Mouse (Mus musculus) bone marrow macrophage, adult 2 months (primary cell): ENCODE measurements around the gene Dhx35. TPM values are rescaled to one million over a fixed set of nuclear protein-coding genes. Genes with fewer than 3 reads are reported as not detected.

ENCODE experiments used
- H3K27ac ChIP-seq: 2 replicates; pipeline ENCODE4 v1.5.1; 2012; ENCODE audit warnings: low read depth, low read length; ENCODE audit not compliant: insufficient read depth
- H3K4me1 ChIP-seq: 2 replicates; pipeline ENCODE4 v1.6.1; 2012; ENCODE audit warnings: low read length; ENCODE audit not compliant: control insufficient read depth, insufficient read depth
- H3K4me3 ChIP-seq: 2 replicates; pipeline ENCODE4 v1.5.1; 2012; ENCODE audit warnings: mild to moderate bottlenecking, low read length, moderate library complexity; ENCODE audit not compliant: insufficient read depth
- CTCF ChIP-seq: IDR thresholded peaks from 2 replicates; pipeline ENCODE4 v1.5.1; 2012; ENCODE audit warnings: low read depth, mild to moderate bottlenecking, low read length, moderate library complexity
- POLR2A ChIP-seq: IDR thresholded peaks from 2 replicates; pipeline ENCODE4 v1.6.1; 2012; ENCODE audit warnings: mild to moderate bottlenecking, low read depth, low read length, borderline replicate concordance
- polyA plus RNA-seq: library from polyadenylated mRNA; stranded (reverse); fragments of >200 nt; gene quantifications from 2 replicates; pipeline ENCODE4 v1.2.4, GENCODE M21; 2012; ENCODE audit not compliant: missing spikeins, insufficient read depth, insufficient read length

Dhx35 gene
- polyA plus RNA-seq, 1 experiment = 10.4 TPM

DNA sequence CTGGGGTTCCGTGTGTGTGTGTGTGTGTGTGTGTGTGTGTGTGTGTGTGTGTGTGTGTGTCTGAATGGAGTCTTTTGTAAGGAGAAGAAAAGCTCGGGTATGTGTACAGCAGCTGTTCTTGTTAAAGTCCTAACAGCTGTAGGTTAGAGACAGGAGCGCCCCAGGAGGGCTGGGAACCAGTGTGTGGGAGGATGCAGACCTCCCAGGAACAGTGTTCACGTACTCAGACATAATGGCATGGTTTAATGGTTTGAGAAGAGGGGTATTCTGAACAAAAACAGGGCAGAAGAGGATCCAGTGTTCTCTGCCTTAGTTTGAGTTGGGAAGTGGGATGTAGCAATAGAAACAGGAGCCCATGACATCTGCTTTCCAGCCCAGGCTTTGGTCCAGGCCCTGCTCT, 4.7 kb downstream of the Dhx35 start:
- Histone ChIP-seq H3K27ac (no peak overlapping the region), H3K4me1 (peaks cover 2% of the 10 kb centered on the region; the same call in 1 of the 2 replicates), H3K4me3 (no peak overlapping the region)
- TF ChIP-seq CTCF (no peak), POLR2A (no peak)

DNA sequence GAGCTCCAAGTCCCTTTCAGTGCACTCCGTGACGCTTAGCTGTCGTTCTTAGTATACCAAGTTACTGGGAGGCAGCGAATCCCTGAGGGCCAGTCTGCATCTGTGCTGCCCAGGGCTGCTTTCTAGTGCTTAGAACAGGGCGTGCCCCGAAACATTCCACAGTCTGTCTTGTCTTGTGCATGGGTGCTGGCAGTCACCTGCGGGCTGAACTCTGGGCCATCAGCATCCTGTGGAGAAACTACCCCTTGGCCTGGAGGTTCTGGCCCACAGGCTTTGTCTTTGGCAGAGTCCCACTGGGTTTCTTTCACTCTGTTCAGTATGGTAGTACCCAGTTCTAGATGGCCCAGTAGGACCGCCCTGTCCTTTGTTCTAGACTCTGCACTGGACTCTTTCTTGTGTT, 6.2 kb downstream of the Dhx35 start:
- peaks cover 1% of the 10 kb centered on the region; the same call in 1 of the 2 replicates for H3K4me1 ChIP-seq
- H3K4me3 ChIP-seq = no peak overlapping the region
- no peak overlapping the region for H3K27ac ChIP-seq
- TF ChIP-seq CTCF (no peak), POLR2A (no peak)

DNA sequence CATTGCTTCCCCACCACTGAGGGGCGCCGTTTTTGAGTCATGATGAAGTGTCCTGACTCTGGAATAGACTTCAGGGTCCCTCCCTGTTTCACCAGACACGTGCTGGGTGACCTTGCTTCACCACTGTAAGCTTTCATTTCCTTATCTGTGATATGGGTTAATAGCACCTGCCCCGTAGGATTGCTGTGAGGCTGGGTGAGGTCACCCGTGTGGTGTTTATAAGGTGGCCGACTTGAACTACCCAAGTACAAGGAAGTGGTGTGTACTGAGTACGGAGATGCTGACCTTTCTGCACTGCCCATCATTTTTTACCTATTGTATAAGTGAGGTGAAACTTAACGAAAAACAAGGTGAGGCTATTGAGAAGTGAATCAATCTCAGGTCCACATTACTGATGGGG, 9.0 kb downstream of the Dhx35 start:
- TF ChIP-seq CTCF (no peak), POLR2A (no peak)
- no peak overlapping the region for H3K27ac ChIP-seq
- no peaks in the 10 kb centered on the region for H3K4me1 ChIP-seq
- no peak overlapping the region for H3K4me3 ChIP-seq

DNA sequence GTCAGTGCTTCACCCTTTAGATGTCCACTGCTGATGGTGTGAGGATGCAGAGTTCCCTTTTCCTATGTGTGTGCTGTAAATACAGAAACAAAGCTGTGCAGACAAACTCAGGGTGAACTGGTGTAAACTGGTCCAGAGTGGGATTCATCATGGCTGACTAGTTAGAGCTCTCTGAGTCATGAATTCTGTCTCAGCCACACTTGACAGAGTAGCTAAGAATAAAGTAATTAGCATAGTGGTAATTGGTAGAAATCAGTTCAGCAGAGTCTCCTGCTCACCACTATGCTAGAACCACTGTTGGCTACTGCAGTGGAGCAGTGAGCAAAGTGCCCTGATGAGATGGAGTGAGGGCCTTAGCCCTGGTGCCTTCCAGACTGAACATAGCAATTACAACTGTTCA, 21.1 kb downstream of the Dhx35 start:
- TF ChIP-seq POLR2A = no peak
- no peak for TF ChIP-seq CTCF
- H3K4me3 ChIP-seq = no peak overlapping the region
- no peak overlapping the region for H3K27ac ChIP-seq
- peaks cover 3% of the 10 kb centered on the region; the same call in 1 of the 2 replicates for H3K4me1 ChIP-seq

- no peak overlapping the region for H3K27ac ChIP-seq
Observed at GRCm38 (mm10) chr2:158816239-158816638, 21.6 kb downstream of the Dhx35 start.

DNA sequence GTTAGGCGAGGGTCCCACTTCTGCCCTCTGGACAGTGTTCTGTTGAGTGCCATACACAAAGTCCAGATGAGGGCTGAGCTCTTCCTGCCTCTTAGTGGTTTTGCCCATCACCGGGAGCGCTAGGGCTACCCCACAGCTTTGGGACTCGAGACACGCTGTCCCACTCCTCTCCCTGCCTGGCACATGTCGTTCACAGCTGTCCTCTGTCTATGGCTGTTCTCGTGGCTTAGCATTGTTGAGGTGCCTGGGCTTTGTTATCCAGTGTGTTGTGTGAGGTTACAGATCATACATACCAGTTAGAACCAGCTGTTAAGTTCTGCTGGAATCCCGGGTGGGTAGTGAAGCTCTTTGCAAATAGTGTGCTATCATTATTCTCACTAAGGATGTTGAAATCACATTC, 23.1 kb downstream of the Dhx35 start:
- TF ChIP-seq POLR2A = no peak
- TF ChIP-seq CTCF = no peak
- Histone ChIP-seq H3K4me3 (no peak overlapping the region), H3K27ac (no peak overlapping the region), H3K4me1 (peaks cover 3% of the 10 kb centered on the region; the same call in 1 of the 2 replicates)

More at GRCm38 (mm10) chr2:158816239-158816638, 21.6 kb downstream of the Dhx35 start:
- Histone ChIP-seq H3K4me1 (peaks cover 3% of the 10 kb centered on the region; the same call in 1 of the 2 replicates), H3K4me3 (no peak overlapping the region)
- TF ChIP-seq POLR2A (no peak), CTCF (no peak)

- no peak for TF ChIP-seq CTCF
- TF ChIP-seq POLR2A = no peak
- H3K4me1 ChIP-seq = no peaks in the 10 kb centered on the region
- H3K4me3 ChIP-seq = no peak overlapping the region
- no peak overlapping the region for H3K27ac ChIP-seq
Observed at GRCm38 (mm10) chr2:158828124-158828523, 33.5 kb downstream of the Dhx35 start.

DNA sequence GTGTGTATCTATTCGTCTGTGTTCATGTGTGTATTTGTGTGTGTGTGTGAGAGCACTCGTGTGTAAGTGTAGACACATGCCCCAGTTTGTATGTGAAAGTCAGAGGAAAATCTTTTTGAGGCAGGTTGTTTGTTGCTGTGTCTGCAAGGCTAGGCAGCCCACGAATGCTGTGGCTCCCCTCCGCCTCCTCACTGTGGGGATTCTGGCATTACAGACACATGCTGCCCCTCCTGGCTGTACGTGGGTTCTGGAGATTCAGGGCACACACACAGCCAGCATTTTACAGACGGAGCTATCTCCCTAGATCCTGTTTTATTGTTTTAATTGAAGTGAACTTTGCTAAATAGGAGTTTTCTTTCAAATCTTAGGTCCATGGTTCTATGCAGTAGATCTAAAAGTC, 35.1 kb downstream of the Dhx35 start:
- H3K4me1 ChIP-seq = no peaks in the 10 kb centered on the region
- no peak for TF ChIP-seq POLR2A
- TF ChIP-seq CTCF = no peak
- H3K4me3 ChIP-seq = no peak overlapping the region
- H3K27ac ChIP-seq = no peak overlapping the region

DNA sequence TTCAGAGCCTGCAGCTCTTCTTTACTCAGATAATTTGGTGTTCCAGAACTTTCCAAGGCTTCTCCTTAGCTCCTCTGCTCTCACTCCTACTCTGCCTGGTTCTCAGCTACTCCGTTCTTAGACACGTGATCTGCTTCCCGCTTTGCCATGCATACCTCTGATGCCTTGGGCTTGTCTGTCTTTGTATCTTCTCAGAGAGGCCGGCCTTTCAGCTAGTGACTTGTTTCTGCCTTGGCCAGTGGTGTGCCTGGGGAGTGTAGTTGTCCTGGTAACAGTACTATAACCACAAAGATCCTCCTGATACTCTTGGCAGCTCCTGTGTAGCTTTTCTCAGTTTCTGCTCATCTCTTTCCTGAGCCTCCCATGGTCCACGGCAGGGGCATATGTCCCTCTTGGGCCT, 38.6 kb downstream of the Dhx35 start:
- Histone ChIP-seq H3K27ac (no peak overlapping the region), H3K4me3 (no peak overlapping the region), H3K4me1 (no peaks in the 10 kb centered on the region)
- TF ChIP-seq POLR2A (no peak), CTCF (no peak)

DNA sequence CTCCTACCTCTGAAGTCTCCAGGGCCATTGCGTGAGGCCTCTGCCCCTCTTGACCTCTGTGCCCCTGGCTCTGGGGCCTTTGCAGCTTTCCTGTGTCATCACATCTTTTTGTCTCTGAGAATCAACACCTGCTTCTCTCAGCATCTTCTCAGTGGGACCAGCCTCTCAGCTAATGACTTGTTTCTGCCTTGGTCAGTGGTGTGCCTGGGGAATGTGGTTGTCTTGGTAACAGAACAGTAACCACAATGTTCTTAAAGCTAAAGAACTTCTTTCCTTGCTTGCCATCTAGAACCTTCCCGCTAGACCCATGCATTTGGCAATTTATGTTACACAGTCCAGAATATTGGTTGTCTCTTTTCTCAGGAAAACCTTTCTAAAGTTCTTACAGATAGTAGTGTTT, 39.0 kb downstream of the Dhx35 start:
- no peaks in the 10 kb centered on the region for H3K4me1 ChIP-seq
- no peak overlapping the region for H3K4me3 ChIP-seq
- TF ChIP-seq POLR2A (no peak), CTCF (no peak)
- H3K27ac ChIP-seq = no peak overlapping the region

DNA sequence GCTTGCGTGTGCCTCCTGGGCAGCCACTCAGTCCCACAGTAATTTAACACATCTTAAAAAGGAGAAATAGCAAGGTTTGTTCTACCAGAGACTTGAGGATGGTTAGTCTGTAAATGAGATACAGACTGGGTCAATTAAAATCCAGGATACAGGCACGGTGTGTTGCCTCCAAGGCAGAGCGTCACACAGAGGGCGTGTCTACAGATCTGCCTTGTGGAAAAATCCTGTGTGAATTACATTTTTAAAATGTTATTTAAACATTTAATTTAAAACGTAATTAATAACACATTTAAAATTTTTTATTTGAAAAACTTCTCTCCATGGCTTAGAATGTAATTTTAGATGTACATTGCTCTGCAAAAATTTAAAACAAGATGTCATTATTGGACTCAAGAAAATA, 48.7 kb downstream of the Dhx35 start:
- Histone ChIP-seq H3K4me3 (no peak overlapping the region), H3K27ac (no peak overlapping the region), H3K4me1 (peaks cover 22% of the 10 kb centered on the region)
- TF ChIP-seq CTCF = no peak
- no peak for TF ChIP-seq POLR2A

DNA sequence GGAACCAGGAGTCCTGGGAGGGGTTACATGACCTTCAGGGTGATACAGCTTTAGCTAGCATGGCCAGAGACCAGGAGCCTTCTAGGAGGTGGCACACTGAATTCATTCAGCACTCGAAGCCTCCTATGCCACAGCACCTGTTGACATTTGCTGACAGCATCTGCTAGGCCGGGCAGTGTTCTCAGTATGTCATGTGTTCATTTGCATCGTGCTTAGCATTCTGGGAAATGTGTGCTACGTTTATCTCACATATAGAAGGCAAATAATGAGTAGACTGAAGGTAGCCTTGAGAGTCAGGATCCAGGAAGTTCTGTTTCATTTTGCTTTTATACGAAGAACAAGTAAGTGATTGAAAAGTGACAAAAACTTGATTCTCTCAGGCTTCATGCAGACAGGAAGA, 50.4 kb downstream of the Dhx35 start:
- H3K4me3 ChIP-seq = no peak overlapping the region
- H3K4me1 ChIP-seq = peaks cover 14% of the 10 kb centered on the region
- H3K27ac ChIP-seq = no peak overlapping the region
- no peak for TF ChIP-seq CTCF
